Mouse (Mus musculus) megakaryocyte, embryonic 14.5 days (primary cell): ENCODE measurements around the gene Gm13889. TPM values are rescaled to one million over a fixed set of nuclear protein-coding genes. Genes with fewer than 3 reads are reported as not detected.

Experiments
- H3K27me3 ChIP-seq: replicated peaks from 2 replicates; pipeline ENCODE3; 2012; ENCODE audit warnings: inconsistent platforms
- H3K36me3 ChIP-seq: replicated peaks from 2 replicates; pipeline ENCODE3; 2012; ENCODE audit warnings: low read length, inconsistent platforms, mixed read lengths
- H3K4me1 ChIP-seq: 2 replicates; pipeline ENCODE4 v1.6.1; 2012; ENCODE audit warnings: inconsistent platforms
- H3K4me3 ChIP-seq: replicated peaks from 2 replicates; pipeline ENCODE3; 2012; ENCODE audit warnings: moderate library complexity, mild to moderate bottlenecking, inconsistent platforms
- H3K9me3 ChIP-seq: 2 replicates; pipeline ENCODE4 v1.6.1; 2012; ENCODE audit warnings: inconsistent platforms
- FLI1 ChIP-seq: IDR thresholded peaks from 2 replicates; pipeline ENCODE4 v1.6.1; 2012; ENCODE audit warnings: low read length, inconsistent platforms, mixed read lengths
- GATA1 ChIP-seq: IDR thresholded peaks from 3 replicates; pipeline ENCODE4 v1.6.1; 2012; ENCODE audit warnings: mixed read lengths, low read length, inconsistent platforms, borderline replicate concordance
- polyA plus RNA-seq: library from polyadenylated mRNA; stranded (reverse); fragments of >175 nt; gene quantifications from 2 replicates; pipeline ENCODE4 v1.2.3, GENCODE M21; 2012; ENCODE audit warnings: low replicate concordance; ENCODE audit not compliant: insufficient read depth

Gm13889 gene
- polyA plus RNA-seq, 1 experiment, result 1.7 TPM

DNA sequence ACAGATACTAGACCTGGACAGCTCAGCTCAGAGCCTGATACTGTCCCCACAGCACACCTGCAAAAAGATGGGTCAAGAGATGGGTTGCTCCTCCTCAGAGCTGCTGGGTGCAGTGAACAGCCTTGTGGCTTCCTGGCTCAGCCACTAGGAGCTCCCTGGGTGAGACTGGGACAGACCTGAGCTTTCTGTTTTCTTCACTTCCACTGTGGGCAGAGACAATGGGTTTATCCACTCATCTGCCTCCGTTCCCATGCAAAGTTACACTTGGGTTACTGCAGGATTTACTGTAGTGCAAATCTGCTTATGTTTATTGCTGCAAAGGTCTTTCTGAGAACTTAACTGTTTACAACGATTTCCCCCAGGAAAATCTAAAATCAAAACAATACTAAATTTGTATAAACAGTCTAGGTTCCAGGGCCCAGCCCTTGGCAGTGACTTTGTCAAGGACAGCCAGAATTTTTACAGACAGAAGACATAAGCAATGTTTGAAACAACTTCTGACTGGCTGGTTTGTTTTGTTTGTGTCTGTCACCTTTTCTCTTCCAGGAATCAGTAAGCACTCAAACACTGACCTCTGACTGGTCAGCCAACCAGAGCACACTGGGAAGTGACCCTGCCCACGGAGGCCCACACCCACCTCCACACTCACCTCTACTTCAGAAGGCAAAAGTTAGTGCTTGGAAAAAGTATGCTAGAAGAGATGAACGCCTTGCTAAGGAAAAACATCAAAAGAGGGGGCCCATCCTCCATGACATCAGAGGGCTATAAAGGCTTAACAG is 25.6 kb upstream of the Gm13889 start:
- no peak overlapping the region for H3K4me3 ChIP-seq
- TF ChIP-seq GATA1 (no peak), FLI1 (no peak)
- H3K4me1 ChIP-seq, result peaks cover 14% of the 10 kb centered on the region
- peaks cover 9% of the 10 kb centered on the region for H3K27me3 ChIP-seq
- no peaks in the 10 kb centered on the region for H3K9me3 ChIP-seq
- H3K36me3 ChIP-seq, result peaks cover 93% of the 10 kb centered on the region

DNA sequence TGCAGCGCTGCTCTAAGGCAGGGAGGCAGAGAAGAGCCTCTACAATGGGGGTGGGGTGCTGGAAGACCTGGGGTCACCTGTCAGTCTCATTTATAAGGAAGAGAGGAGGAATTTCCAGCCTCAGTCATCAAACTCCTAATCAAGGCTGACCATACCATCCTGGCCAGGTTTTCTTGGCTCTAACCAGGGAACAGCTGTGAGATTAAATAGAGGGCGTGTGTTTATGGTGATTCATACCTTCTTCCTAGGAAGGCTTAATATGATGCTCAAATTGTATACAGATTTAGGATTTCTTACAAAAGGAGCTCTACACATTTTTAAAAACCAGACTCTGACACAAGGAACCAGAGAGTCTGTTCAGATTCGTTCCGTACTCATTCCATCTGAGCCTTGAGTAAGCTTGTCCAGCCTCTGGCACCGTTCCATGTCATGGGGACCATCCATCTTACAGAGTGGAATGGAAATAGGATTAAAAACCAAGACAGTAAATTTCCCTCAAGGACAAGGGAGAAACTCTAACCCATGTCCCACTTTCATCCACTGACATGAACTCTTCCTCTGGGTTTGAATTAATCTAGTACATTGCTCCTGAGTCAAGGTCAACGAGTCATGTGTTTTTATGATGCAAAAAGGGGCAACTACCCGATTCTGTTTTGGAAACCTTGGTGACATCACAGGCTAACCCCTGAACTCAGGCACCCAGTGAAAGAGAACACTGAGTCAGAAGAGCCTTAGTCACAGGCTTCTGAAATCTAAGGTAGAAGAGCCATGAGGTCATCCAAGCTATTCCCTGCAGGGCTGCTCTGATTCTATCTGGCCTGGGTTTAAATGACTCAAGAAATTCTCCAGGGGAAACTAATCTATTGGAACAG is 22.5 kb upstream of the Gm13889 start:
- H3K4me3 ChIP-seq, result no peak overlapping the region
- H3K36me3 ChIP-seq, result peaks cover 61% of the 10 kb centered on the region

DNA sequence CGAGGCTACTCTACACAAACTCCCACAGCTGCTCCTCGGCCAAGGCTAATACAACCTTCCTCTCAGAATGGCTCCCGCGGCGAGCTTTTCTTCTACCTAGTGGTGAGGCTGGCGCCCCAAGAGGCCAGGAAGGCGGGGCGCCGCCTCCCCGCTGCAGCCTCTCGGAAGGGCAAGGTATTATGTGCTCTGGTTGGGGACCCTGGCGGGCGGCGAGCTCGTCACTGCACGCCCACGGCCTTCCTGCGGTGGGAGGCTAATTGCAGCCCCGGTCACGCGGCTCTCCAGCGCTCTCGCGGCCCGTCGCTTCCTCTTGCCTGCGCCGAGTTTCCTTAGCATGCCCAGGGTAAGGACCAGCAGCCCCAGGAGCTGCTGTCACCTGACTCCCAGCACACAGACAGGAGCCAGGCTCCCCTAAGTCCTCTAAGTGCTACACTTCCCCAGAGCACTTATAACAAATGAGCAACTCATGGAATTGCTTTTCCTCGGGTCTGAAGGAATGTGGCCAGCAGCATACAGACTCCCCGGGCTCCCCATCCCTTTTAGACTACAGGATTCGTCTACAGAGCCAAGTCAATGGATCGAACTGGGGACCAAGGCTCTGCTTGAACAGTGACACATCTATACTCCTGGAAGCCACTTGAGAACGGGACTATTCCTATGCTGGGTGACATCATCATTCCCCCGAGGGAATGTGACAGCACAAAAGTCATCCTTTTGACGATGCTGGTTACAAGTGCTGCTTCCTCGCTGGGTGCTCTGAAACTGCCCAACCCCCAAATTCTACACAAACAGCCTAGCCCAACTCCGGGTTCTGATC is 19.6 kb upstream of the Gm13889 start:
- Histone ChIP-seq H3K4me3 (peak overlapping the region; percentile 91), H3K9me3 (no peaks in the 10 kb centered on the region), H3K36me3 (peaks cover 33% of the 10 kb centered on the region), H3K27me3 (peaks cover 57% of the 10 kb centered on the region), H3K4me1 (peaks cover 18% of the 10 kb centered on the region)
- TF ChIP-seq GATA1, result no peak
- TF ChIP-seq FLI1, result no peak

More for the DNA sequence above, 22.5 kb upstream of the Gm13889 start:
- no peaks in the 10 kb centered on the region for H3K9me3 ChIP-seq
- peaks cover 18% of the 10 kb centered on the region for H3K4me1 ChIP-seq
- TF ChIP-seq GATA1 (no peak), FLI1 (no peak)
- H3K27me3 ChIP-seq, result peaks cover 33% of the 10 kb centered on the region

DNA sequence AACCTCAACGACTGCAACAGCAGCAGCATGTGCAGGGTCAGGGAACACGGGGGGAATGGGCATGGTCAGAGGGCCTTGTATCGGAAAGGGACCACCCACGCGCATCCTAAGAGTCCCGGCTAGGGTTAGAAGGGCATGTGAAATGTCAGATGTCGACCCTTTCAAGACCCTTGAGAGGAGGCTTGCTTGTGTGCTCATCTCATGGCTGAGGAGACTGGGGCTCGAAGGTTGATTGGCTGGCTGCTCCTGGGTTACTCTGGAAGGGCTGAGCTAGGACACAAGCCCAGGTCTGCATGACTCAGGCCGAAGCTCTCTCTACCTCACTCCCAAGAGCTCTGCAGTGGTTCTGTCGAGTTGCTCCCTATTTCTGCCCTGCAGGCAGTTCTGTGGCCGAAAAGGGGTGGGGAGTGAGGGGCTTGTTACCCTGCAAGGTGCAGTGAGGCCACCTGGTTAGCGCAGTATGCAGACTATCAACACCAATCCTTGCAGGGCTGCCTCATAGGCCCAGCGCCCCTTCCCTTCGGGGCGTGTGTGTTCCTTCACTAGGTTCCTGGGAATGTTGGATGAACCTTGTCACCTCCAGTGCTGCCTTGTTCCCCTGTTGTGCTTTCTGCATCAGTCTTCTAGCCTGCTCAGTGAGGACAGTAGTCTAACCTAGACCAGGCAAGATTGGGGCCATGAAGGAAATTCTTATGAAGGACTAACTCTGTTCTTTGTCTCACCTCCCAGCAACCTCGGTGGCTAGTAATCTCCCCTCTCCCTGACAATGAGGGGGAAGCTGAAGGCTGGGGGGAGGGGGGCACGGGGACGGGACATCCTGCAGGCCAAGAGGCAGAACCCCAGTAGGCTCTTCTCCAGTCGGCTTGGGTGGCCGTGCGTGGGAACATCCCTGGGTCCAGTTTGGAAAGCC is 18.8 kb upstream of the Gm13889 start:
- H3K4me1 ChIP-seq, result peaks cover 18% of the 10 kb centered on the region
- TF ChIP-seq FLI1, result no peak
- no peak for TF ChIP-seq GATA1
- H3K36me3 ChIP-seq, result peaks cover 24% of the 10 kb centered on the region
- H3K27me3 ChIP-seq, result peaks cover 65% of the 10 kb centered on the region
- peak overlapping the region; percentile 91 for H3K4me3 ChIP-seq
- H3K9me3 ChIP-seq, result no peaks in the 10 kb centered on the region

DNA sequence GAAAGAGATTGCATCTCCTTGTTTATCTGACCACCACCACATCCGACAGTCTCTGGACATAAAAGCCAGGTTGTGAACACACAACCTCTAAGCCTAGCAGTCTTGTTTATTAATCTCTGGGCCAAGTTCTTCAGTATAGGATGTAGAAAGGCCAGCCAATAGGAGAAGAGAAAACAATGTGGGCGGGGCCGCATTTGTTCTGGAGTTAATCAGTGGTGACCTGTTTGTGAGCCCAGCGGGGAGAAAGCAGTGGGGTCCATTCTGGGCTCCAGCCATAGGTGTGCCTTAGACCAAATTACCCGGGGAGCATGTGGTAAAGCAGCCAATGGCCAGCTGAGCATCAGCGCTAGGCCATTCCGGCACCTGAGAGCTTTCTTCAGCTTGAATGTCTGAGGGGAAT is 18.0 kb upstream of the Gm13889 start:
- peaks cover 65% of the 10 kb centered on the region for H3K27me3 ChIP-seq
- H3K9me3 ChIP-seq, result no peaks in the 10 kb centered on the region
- peaks cover 17% of the 10 kb centered on the region for H3K36me3 ChIP-seq
- H3K4me1 ChIP-seq, result peaks cover 18% of the 10 kb centered on the region
- no peak for TF ChIP-seq GATA1
- no peak overlapping the region for H3K4me3 ChIP-seq

DNA sequence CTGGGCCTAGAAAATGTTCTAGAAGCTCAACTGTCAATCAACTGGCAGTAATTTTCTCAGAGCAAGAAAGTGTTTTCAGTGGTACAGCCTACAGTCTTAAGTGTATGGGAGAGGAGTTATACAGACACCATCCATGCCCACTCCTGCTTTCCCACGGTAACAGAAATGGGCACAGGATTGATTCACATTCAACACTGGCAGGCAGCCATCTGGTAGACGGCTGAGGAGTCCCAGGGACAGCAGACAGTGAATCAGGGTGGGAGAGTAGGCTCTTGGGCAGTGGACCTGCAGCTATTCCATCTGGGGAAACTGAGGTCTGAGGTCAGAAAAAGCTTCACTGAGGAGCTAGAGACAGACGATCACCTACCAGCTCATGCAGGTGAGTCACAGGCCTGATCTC is 14.6 kb upstream of the Gm13889 start:
- no peaks in the 10 kb centered on the region for H3K36me3 ChIP-seq
- no peak for TF ChIP-seq GATA1
- no peak for TF ChIP-seq FLI1
- H3K4me3 ChIP-seq, result no peak overlapping the region
- peaks cover 12% of the 10 kb centered on the region for H3K4me1 ChIP-seq
- H3K9me3 ChIP-seq, result no peaks in the 10 kb centered on the region
- peaks cover 54% of the 10 kb centered on the region for H3K27me3 ChIP-seq

DNA sequence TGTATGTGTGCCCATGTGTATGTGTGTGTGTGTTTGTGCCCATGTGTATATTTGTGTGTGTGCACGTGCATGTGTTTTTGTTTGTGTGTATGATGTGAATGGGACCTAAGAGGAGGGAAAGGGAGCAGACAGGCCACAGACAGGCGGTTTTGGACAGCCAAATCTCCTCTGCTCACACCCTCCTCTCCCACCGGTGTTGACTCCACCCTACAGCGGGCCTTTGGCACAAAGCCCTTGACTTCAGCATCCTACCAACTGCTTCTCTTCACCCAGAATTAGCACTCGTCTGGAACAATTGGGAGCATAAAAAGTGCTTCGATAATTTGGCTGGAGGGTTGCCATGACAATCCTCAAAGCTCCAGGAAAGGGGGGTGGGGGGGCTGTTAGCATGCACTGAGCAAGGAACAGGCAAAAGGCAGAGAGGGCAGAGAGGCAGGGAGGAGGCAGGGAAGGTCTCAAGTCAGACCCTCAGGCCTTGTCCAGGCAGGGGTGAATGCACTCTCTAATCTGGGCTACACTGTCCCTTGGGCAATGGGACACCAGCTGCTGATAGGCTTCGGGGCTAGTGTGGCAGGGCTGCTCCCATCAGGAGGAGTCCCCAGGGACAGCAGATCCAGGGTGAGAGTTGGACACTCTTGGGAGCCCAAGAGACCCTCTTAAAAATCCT is 7.6 kb upstream of the Gm13889 start:
- Histone ChIP-seq H3K9me3 (no peaks in the 10 kb centered on the region), H3K36me3 (no peaks in the 10 kb centered on the region), H3K4me1 (no peaks in the 10 kb centered on the region), H3K4me3 (no peak overlapping the region), H3K27me3 (peaks cover 64% of the 10 kb centered on the region)
- TF ChIP-seq GATA1, result no peak
- TF ChIP-seq FLI1, result no peak

DNA sequence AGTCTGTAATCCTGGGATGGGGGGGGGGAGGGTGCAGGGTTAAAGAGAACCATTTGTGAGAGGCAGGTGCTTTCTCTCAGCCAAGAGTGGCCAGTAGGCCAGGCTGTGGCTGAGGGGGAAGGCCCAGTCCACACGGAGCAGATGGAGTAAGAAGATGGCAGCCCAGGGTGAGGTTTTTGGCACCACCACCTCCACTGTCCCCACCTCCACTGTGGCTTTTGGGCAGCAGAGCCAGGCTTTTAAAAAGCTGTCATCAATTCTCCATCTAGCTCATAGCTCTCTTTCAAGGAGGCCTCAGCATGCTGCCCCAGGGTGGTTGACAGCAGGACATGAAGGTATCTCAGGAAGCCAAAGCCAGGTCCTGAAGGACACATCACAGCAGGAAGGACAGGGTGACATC is 6.8 kb upstream of the Gm13889 start:
- Histone ChIP-seq H3K27me3 (peaks cover 71% of the 10 kb centered on the region), H3K9me3 (no peaks in the 10 kb centered on the region), H3K36me3 (no peaks in the 10 kb centered on the region), H3K4me3 (no peak overlapping the region), H3K4me1 (no peaks in the 10 kb centered on the region)
- TF ChIP-seq FLI1 (no peak), GATA1 (no peak)
